Mouse (Mus musculus): ENCODE data around the gene Adipor2. TPM values are rescaled to one million over a fixed set of nuclear protein-coding genes. Genes with fewer than 3 reads are reported as not detected.

Gene Adipor2
- total and polyA plus RNA-seq, 3 experiments: 57.0 to 63.6 (median 62.7) TPM

DNA sequence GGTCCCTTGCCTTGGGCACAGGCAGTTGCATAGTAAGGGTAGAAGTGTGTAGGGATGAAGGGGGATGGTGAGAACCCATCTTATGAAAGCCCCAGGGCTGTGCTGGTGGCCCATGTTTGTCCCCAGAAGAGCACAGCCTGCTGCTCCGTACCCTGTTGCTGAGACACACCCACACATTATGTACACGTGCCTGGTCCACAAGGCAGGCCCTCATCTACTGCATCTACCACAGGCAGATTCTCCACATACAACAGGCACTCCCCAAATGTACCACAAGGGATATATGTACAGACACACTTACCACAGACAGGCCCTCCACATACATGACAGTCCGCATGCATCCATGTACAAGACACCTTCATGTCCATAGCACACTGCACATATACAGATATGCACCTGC is 80.2 kb downstream of the Adipor2 start:
- no peaks in the 10 kb centered on the region for H3K79me2 ChIP-seq (replicated peaks; ENCODE audit: control insufficient read depth, insufficient read depth, low read length)
- no peaks in the 10 kb centered on the region; the same call in 1 of the 2 replicates for H3K27me3 ChIP-seq (ENCODE audit: control insufficient read depth, insufficient read depth, low read length)
- 72% methylated on average over 3 of the region's 3 CpGs for WGBS
- H3K27ac ChIP-seq: no peak overlapping the region
- H3K4me3 ChIP-seq: no peak overlapping the region
- no peaks in the 10 kb centered on the region for H3K4me1 ChIP-seq (ENCODE audit: control insufficient read depth, insufficient read depth, low read length)
- no peaks in the 10 kb centered on the region for H3K36me3 ChIP-seq (ENCODE audit: control insufficient read depth, insufficient read depth, low read length)
- DNase-seq: no peak
- no peak overlapping the region for H3K9ac ChIP-seq (ENCODE audit: low read depth, low read length)
- no peak for TF ChIP-seq EP300 (IDR thresholded peaks at IDR 0.05; ENCODE audit: insufficient read depth, low read depth, low read length)
- TF ChIP-seq POLR2A (IDR thresholded peaks at IDR 0.05; ENCODE audit: insufficient read depth, low read depth, low read length): no peak
- no peak for TF ChIP-seq CTCF (IDR thresholded peaks at IDR 0.05)
- intact Hi-C loops (cut with DNase I): no loop called here

DNA sequence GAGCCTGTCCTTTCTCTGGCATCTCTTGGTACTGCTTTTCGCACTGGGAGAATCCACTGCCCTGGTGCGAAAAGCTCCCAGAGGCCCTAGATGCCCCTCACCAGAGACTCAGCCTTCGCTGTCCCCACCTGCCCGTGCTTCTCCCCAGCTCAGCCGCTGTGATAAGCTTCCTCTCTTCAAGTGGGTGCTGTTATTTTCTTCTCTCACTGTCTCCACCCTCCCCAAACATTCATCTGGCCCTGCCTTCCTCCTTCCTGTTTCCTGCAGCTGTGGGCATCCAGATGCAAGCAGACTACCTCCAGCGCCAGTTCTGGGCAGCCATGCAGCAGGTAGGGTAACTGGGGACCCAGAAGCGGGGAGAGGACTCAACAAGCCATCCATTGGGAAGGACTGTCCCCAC is 81.4 kb downstream of the Adipor2 start:
- H3K27me3 ChIP-seq (ENCODE audit: control insufficient read depth, insufficient read depth, low read length): no peaks in the 10 kb centered on the region; the same call in 1 of the 2 replicates
- no peaks in the 10 kb centered on the region for H3K36me3 ChIP-seq (ENCODE audit: control insufficient read depth, insufficient read depth, low read length)
- intact Hi-C loops (cut with DNase I): no loop called here
- 64% methylated on average over 7 of the region's 7 CpGs for WGBS
- no peak overlapping the region for H3K27ac ChIP-seq
- no peak overlapping the region for H3K9ac ChIP-seq (ENCODE audit: low read depth, low read length)
- TF ChIP-seq CTCF (IDR thresholded peaks at IDR 0.05): no peak
- no peak for TF ChIP-seq POLR2A (IDR thresholded peaks at IDR 0.05; ENCODE audit: insufficient read depth, low read depth, low read length)
- H3K4me1 ChIP-seq (ENCODE audit: control insufficient read depth, insufficient read depth, low read length): no peaks in the 10 kb centered on the region
- H3K4me3 ChIP-seq: no peak overlapping the region
- no peaks in the 10 kb centered on the region for H3K79me2 ChIP-seq (replicated peaks; ENCODE audit: control insufficient read depth, insufficient read depth, low read length)
- DNase-seq: no peak

DNA sequence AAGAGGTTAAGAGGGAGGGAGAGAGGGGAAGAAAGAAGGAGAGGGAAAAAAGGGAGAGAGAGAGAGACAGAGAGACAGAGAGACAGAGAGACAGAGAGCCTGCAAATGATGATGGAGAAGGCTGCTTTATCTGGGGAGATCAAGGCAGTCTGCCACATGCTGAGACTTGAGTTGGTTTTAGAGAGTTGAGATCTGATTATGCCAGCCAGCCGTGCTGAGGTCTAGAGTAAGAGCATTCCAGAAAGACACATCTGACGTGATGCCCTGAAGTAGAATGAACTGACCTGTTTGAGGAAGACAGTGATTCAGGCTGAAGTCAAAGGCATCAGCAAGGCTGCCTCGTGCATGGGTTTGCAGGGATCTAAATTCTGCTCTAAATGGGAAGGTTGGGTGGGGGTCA is 83.7 kb downstream of the Adipor2 start:
- Histone ChIP-seq H3K9ac (ENCODE audit: low read depth, low read length) (no peak overlapping the region), H3K4me1 (ENCODE audit: control insufficient read depth, insufficient read depth, low read length) (peaks cover 1% of the 10 kb centered on the region; the same call in 1 of the 2 replicates), H3K27ac (no peak overlapping the region), H3K4me3 (no peak overlapping the region), H3K79me2 (replicated peaks; ENCODE audit: control insufficient read depth, insufficient read depth, low read length) (no peaks in the 10 kb centered on the region), H3K36me3 (ENCODE audit: control insufficient read depth, insufficient read depth, low read length) (no peaks in the 10 kb centered on the region), H3K27me3 (ENCODE audit: control insufficient read depth, insufficient read depth, low read length) (peaks cover 5% of the 10 kb centered on the region; the same call in 1 of the 2 replicates)
- intact Hi-C loops (cut with DNase I): no loop called here
- 38% methylated on average over 3 of the region's 3 CpGs for WGBS
- no peak for DNase-seq
- TF ChIP-seq POLR2A (IDR thresholded peaks at IDR 0.05; ENCODE audit: insufficient read depth, low read depth, low read length): no peak
- TF ChIP-seq EP300 (IDR thresholded peaks at IDR 0.05; ENCODE audit: insufficient read depth, low read depth, low read length): no peak
- no peak for TF ChIP-seq CTCF (IDR thresholded peaks at IDR 0.05)

DNA sequence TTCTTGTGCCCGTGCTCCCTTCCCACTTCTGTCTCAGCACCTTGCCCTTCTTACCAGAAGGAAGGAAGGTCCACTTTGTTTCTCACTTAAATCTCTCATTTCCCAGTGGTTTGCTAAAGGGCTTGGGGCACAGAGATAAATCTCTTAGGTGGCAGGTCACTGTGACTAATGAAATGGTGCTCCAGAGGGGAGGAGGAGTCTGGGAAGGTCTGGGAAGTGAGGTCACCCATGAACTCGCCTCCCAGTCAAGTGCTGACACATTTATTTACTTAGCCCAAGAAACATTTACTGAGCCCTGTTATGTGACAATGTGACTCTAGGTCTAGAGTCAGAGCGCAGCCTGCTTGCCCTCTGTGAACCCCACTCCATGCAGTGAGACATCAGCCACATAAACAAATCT is 84.3 kb downstream of the Adipor2 start:
- intact Hi-C loops (cut with DNase I): no loop called here
- WGBS: 22% methylated on average over 3 of the region's 3 CpGs
- Histone ChIP-seq H3K9ac (ENCODE audit: low read depth, low read length) (no peak overlapping the region), H3K4me3 (no peak overlapping the region), H3K79me2 (replicated peaks; ENCODE audit: control insufficient read depth, insufficient read depth, low read length) (no peaks in the 10 kb centered on the region), H3K27me3 (ENCODE audit: control insufficient read depth, insufficient read depth, low read length) (peaks cover 6% of the 10 kb centered on the region; the same call in 1 of the 2 replicates), H3K36me3 (ENCODE audit: control insufficient read depth, insufficient read depth, low read length) (no peaks in the 10 kb centered on the region), H3K4me1 (ENCODE audit: control insufficient read depth, insufficient read depth, low read length) (peaks cover 1% of the 10 kb centered on the region; the same call in 1 of the 2 replicates), H3K27ac (no peak overlapping the region)
- no peak for TF ChIP-seq CTCF (IDR thresholded peaks at IDR 0.05)
- no peak for TF ChIP-seq POLR2A (IDR thresholded peaks at IDR 0.05; ENCODE audit: insufficient read depth, low read depth, low read length)
- TF ChIP-seq EP300 (IDR thresholded peaks at IDR 0.05; ENCODE audit: insufficient read depth, low read depth, low read length): no peak
- DNase-seq: no peak

DNA sequence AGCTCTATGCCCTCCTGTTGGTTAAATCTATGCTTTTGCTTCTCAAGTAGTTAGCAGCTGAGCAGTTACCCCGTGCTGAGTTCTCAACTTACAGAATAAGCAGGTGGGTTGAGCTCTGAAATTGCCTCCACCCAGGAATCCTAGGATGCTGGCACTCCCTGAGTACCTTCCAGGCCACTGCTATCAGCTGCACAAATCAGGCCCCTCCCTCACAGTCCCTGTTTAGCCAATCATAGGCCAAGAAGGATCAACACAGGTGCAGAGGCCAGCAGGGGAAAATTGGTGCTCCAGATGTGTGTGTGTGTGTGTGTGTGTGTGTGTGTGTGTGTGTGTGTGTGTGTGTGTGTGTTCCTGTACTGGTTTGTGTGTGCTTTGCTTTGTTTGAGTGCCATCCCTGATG is 85.4 kb downstream of the Adipor2 start:
- Histone ChIP-seq H3K4me1 (ENCODE audit: control insufficient read depth, insufficient read depth, low read length) (peaks cover 1% of the 10 kb centered on the region; the same call in 1 of the 2 replicates), H3K4me3 (no peak overlapping the region), H3K27me3 (ENCODE audit: control insufficient read depth, insufficient read depth, low read length) (peaks cover 6% of the 10 kb centered on the region; the same call in 1 of the 2 replicates), H3K79me2 (replicated peaks; ENCODE audit: control insufficient read depth, insufficient read depth, low read length) (no peaks in the 10 kb centered on the region), H3K27ac (no peak overlapping the region), H3K36me3 (ENCODE audit: control insufficient read depth, insufficient read depth, low read length) (no peaks in the 10 kb centered on the region), H3K9ac (ENCODE audit: low read depth, low read length) (no peak overlapping the region)
- DNase-seq: no peak
- 31% methylated on average over 1 of the region's 1 CpGs for WGBS
- intact Hi-C loops (cut with DNase I): no loop called here
- no peak for TF ChIP-seq EP300 (IDR thresholded peaks at IDR 0.05; ENCODE audit: insufficient read depth, low read depth, low read length)
- no peak for TF ChIP-seq CTCF (IDR thresholded peaks at IDR 0.05)
- no peak for TF ChIP-seq POLR2A (IDR thresholded peaks at IDR 0.05; ENCODE audit: insufficient read depth, low read depth, low read length)

DNA sequence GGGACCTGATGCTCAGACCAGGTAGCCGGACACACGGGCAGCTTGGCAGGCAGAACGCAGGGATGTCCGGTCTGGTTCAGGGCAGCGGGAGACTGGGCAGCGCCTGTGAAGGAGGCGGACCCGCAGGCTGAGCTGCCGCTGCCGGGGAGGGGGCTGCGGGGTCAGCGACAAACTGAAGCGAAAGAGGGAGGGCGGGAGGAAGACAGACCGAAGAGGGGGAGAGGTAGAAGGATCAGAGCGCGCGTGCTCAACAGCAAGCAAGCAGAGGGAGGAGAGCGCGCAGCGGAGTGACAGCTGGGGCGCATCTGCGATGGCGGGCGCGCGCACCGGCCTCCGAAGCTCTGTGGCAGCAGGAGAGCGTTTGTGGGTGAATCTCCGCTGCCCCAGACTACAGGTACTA is 87.0 kb downstream of the Adipor2 start, which contains the start of gene Lrtm2:
Lrtm2 (minus strand) TSS at position 261 of the 400 bp plus-strand sequence.
- DNase-seq: no peak
- peaks cover 6% of the 10 kb centered on the region; the same call in 1 of the 2 replicates for H3K27me3 ChIP-seq (ENCODE audit: control insufficient read depth, insufficient read depth, low read length)

More for the DNA sequence above, 87.0 kb downstream of the Adipor2 start, which contains the start of gene Lrtm2:
- no peak within 1 kb of the TSS for H3K4me3 ChIP-seq
- peaks cover 1% of the 10 kb centered on the region; the same call in 1 of the 2 replicates for H3K4me1 ChIP-seq (ENCODE audit: control insufficient read depth, insufficient read depth, low read length)
- no peak within 1 kb of the TSS for H3K27ac ChIP-seq
- intact Hi-C loops (cut with DNase I): no loop called here
- no peak for TF ChIP-seq CTCF (IDR thresholded peaks at IDR 0.05)
- TF ChIP-seq EP300 (IDR thresholded peaks at IDR 0.05; ENCODE audit: insufficient read depth, low read depth, low read length): no peak
- no peak for TF ChIP-seq POLR2A (IDR thresholded peaks at IDR 0.05; ENCODE audit: insufficient read depth, low read depth, low read length)
- WGBS: 2% methylated on average over 30 of the region's 31 CpGs
- no peaks in the 10 kb centered on the region for H3K36me3 ChIP-seq (ENCODE audit: control insufficient read depth, insufficient read depth, low read length)
- no peak within 1 kb of the TSS for H3K9ac ChIP-seq (ENCODE audit: low read depth, low read length)
- H3K79me2 ChIP-seq (replicated peaks; ENCODE audit: control insufficient read depth, insufficient read depth, low read length): no peaks in the 10 kb centered on the region

Measured in heart, adult 2 months (tissue).